Mouse (Mus musculus) olfactory bulb, adult 2 months (tissue): ENCODE measurements around the gene Ppp1r11.

Experiments
- CTCF ChIP-seq: fragments of 200-500 bp; IDR thresholded peaks from 2 replicates; pipeline ENCODE4 v1.5.1; 2012; ENCODE audit warnings: low read depth, mild to moderate bottlenecking, low read length, moderate library complexity; ENCODE audit not compliant: insufficient read depth
- POLR2A ChIP-seq: fragments of 200-500 bp; IDR thresholded peaks from 2 replicates; pipeline ENCODE4 v1.6.1; 2012; ENCODE audit warnings: mild to moderate bottlenecking, low read depth, low read length, moderate library complexity; ENCODE audit not compliant: insufficient read depth

- TF ChIP-seq CTCF (no peak), POLR2A (no peak)
These were observed 41.0 kb upstream of the Ppp1r11 start for GRCm38 (mm10) chr17:36992336-36993104.
